Mouse (Mus musculus) limb, embryonic 11.5 days (tissue): Measurements from ENCODE around the gene 9530077C05Rik. TPM values are rescaled to one million over a fixed set of nuclear protein-coding genes. Genes with fewer than 3 reads are reported as not detected.
"Not testable (repeated sequence)": the region's sequence is repeated elsewhere in the genome, so short reads cannot be mapped to it uniquely, and the experiment has no call there.

Source experiments
- ATAC-seq: fragments of 200-750 bp; cut with Nextera tagmentation; 2 replicates; pipeline ENCODE4 v1.8.0; 2017; ENCODE audit warnings: low read depth; ENCODE audit not compliant: insufficient number of reproducible peaks, low FRiP score, low TSS enrichment
- DNase-seq: peaks from one replicate; pipeline ENCODE4 v3.0.0-alpha.2; 2015; ENCODE audit warnings: low spot score
- H3K27ac ChIP-seq: fragments of 300-500 bp; sonication (generic); replicated peaks from 2 replicates; pipeline ENCODE4 v1.5.1; 2014; ENCODE audit warnings: low read depth, mild to moderate bottlenecking, low read length
- H3K27me3 ChIP-seq: fragments of 300-500 bp; sonication (generic); 2 replicates; pipeline ENCODE4 v1.6.1; 2014; ENCODE audit warnings: mild to moderate bottlenecking, low read length, mixed read lengths; ENCODE audit not compliant: control insufficient read depth, insufficient read depth
- H3K36me3 ChIP-seq: fragments of 300-500 bp; sonication (generic); 2 replicates; pipeline ENCODE4 v1.6.1; 2014; ENCODE audit warnings: mild to moderate bottlenecking, low read length, moderate library complexity, mixed read lengths; ENCODE audit not compliant: control insufficient read depth, insufficient read depth
- H3K4me1 ChIP-seq: fragments of 300-500 bp; sonication (generic); 2 replicates; pipeline ENCODE4 v1.6.1; 2014; ENCODE audit warnings: low read length, mixed read lengths; ENCODE audit not compliant: control insufficient read depth, insufficient read depth
- H3K4me2 ChIP-seq: fragments of 300-500 bp; sonication (generic); 2 replicates; pipeline ENCODE4 v1.6.1; 2014; ENCODE audit warnings: low read depth, mild to moderate bottlenecking, moderate library complexity; ENCODE audit not compliant: severe bottlenecking
- H3K4me3 ChIP-seq: fragments of 300-500 bp; sonication (generic); 2 replicates; pipeline ENCODE4 v1.5.1; 2014; ENCODE audit warnings: low read depth, low read length
- H3K9ac ChIP-seq: fragments of 300-500 bp; sonication (generic); 2 replicates; pipeline ENCODE4 v1.6.1; 2014; ENCODE audit warnings: mild to moderate bottlenecking, low read length
- H3K9me3 ChIP-seq: fragments of 300-500 bp; sonication (generic); 2 replicates; pipeline ENCODE4 v1.6.1; 2016; ENCODE audit warnings: low read length; ENCODE audit not compliant: control insufficient read depth
- WGBS: fragments of 180-500 bp; shearing (Covaris S2); extraction: QIAGEN DNeasy Blood & Tissue Kit; methylation state at CpG from one replicate; pipeline ENCODE4 v1.1.7; 2014; 5-methylcytosine and 5-hydroxymethylcytosine counted together
- polyA plus RNA-seq: library from polyadenylated mRNA; unstranded; fragments of >200 nt; fragmentation: Nextera tagmentation; extraction: Ambion mirVana; gene quantifications from 2 replicates; pipeline ENCODE4 v1.2.1, GENCODE M21; 2014

Gene 9530077C05Rik
- polyA plus RNA-seq, 1 experiment from 2014 or later = 8.8 TPM

DNA sequence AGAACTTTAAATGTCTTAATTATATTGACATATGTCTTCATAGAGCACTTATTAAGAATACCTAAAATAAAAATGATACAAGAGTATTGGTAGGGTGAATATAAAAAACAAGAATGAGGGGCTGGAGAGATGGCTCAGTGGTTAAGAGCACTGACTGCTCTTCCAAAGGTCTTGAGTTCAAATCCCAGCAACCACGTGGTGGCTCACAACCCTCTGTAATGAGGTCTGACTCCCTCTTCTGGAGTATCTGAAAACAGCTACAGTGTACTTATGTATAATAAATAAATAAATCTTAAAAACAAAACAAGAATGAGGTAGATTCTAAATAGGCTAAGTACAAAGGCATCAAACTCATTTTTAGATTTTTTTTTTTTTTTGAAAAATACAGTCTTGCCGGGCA, 7.8 kb upstream of the 9530077C05Rik start:
- not testable (repeated sequence) for DNase-seq, H3K4me1 ChIP-seq
- 71% methylated on average over 2 of the region's 2 CpGs for WGBS

DNA sequence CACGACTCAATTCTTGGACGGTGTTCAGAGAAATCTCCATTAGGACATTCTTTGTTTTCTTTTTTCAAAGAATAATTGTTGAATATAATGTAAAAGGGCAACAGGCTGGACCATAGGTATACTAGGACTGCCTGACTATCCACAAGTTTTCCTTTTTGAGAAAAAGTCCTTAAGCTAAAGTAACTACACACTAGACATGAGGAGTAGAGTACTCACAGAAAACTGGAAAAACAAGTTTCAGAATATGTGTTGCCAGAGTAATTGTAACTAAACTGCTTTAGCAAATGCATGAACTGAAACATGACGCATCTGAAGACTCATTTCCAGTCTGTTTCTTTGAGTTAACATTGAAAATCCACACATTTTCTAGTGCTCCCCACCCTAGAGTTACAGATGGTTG, 5.9 kb upstream of the 9530077C05Rik start:
- H3K4me1 ChIP-seq = no peaks in the 10 kb centered on the region
- DNase-seq (no peak), ATAC-seq (no peak)
- no peaks in the 10 kb centered on the region for H3K27me3 ChIP-seq
- H3K9me3 ChIP-seq = no peaks in the 10 kb centered on the region
- H3K36me3 ChIP-seq = no peaks in the 10 kb centered on the region
- WGBS = 84% methylated on average over 3 of the region's 3 CpGs
- H3K27ac ChIP-seq = no peak overlapping the region
- H3K4me3 ChIP-seq = no peak overlapping the region
- no peak overlapping the region for H3K4me2 ChIP-seq
- no peak overlapping the region for H3K9ac ChIP-seq

More for the DNA sequence above, 7.8 kb upstream of the 9530077C05Rik start:
- H3K4me2 ChIP-seq, H3K27me3 ChIP-seq, H3K36me3 ChIP-seq, H3K4me3 ChIP-seq, H3K9ac ChIP-seq, H3K27ac ChIP-seq, ATAC-seq, H3K9me3 ChIP-seq: not testable (repeated sequence)

DNA sequence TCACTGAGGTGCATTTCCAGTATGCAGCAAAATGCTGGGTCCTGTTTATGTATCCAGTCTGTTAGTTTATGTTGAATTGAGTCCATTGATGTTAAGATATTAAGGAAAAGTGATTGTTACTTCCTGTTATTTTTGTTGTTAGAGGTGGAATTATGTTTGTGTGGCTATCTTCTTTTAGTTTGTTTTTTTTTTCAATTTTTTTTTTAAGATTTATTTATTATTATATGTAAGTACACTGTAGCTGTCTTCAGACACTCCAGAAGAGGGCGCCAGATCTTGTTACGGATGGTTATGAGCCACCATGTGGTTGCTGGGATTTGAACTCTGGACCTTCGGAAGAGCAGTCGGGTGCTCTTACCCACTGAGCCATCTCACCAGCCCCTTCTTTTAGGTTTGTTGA, 3.7 kb upstream of the 9530077C05Rik start:
- 81% methylated on average over 3 of the region's 4 CpGs for WGBS
- not testable (repeated sequence) for H3K9me3 ChIP-seq, H3K4me3 ChIP-seq, H3K4me1 ChIP-seq, ATAC-seq, H3K27ac ChIP-seq, H3K36me3 ChIP-seq, H3K9ac ChIP-seq, H3K4me2 ChIP-seq, H3K27me3 ChIP-seq, DNase-seq

DNA sequence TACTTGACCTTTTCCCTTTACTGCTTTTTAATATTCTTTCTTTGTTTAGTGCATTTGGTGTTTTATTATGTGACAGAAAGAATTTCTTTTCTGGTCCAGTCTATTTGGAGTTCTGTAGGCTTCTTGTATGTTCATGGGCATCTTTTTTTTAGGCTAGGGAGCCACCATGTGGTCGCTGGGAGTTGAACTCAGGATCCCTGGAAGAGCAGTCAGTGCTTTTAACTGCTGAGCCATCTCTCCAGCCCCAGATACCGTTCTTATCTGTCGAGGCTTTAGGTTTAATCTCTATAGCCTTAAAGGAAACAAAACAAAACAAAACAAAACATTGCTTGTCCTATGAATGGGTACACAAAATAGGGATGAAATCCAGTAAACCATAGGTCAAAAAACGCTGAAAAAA, 3.0 kb upstream of the 9530077C05Rik start:
- not testable (repeated sequence) for H3K9ac ChIP-seq, H3K4me2 ChIP-seq, H3K4me1 ChIP-seq, H3K27ac ChIP-seq, H3K36me3 ChIP-seq, ATAC-seq, H3K9me3 ChIP-seq, DNase-seq, H3K4me3 ChIP-seq, H3K27me3 ChIP-seq
- 30% methylated on average over 4 of the region's 4 CpGs for WGBS

DNA sequence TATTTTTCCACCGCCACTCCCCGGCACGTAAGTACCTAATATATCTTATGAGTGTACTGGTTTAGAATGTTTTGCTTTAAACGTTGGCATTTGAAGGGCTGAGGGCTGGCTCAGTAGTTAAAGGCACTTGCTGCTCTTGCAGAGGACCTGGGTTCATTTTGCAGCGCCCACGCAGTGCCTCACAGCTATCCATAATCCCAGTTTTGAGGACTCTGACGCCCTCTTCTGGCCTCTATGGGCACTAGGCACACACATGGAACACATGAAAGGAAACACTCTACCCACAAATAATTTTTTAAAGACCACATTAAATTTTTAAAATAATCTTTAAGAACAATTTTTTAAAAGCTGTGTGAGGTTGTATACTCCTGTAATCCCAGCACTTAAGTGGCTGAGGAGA, 1.8 kb upstream of the 9530077C05Rik start:
- no peak overlapping the region for H3K4me3 ChIP-seq
- H3K27me3 ChIP-seq = no peaks in the 10 kb centered on the region
- H3K27ac ChIP-seq = no peak overlapping the region
- DNase-seq (no peak), ATAC-seq (no peak)
- H3K36me3 ChIP-seq = no peaks in the 10 kb centered on the region
- H3K4me2 ChIP-seq = no peak overlapping the region
- H3K9me3 ChIP-seq = no peaks in the 10 kb centered on the region
- H3K9ac ChIP-seq = no peak overlapping the region
- no peaks in the 10 kb centered on the region for H3K4me1 ChIP-seq
- 78% methylated on average over 7 of the region's 7 CpGs for WGBS

DNA sequence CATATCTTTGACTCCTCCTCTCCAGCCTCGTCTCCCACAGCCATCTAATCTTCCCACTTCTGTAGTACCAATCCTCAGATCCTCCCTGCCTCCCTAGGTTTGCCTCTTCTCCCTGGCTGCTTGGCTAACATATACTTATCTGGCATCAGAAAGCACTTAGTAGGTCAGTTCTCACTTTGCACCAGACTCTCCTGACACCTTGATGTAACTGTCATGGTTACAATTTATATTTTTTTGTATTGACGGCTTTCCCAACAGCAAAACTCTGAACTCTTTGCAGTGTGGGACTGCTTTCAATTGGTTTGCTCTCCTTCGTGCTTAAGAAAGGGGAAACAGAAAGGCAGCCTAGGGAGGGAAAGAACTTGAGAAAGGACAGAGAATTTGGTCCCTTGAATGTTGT, 4.9 kb downstream of the 9530077C05Rik start:
- WGBS = 79% methylated on average over 3 of the region's 3 CpGs

DNA sequence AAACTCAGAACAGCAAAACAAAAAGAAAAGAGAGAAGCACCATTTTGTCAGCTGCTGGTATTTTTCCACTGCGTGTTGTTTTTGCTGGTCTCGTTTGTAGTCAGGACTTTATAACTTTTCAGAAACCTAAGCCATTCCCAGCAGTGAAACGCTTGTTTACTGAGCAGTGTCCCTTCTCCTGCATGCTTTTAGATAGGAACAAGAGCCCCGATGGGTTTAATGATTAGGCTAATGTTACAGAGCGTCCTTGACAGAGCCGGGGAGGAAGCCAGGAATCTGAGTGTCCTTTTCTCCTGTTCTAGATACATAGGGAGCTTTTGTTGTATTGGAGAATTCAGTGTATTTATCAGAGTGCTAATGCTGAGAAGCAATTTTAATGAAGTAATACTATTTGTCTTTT, 6.2 kb downstream of the 9530077C05Rik start:
- 56% methylated on average over 6 of the region's 6 CpGs for WGBS
- Histone ChIP-seq H3K9ac (no peak overlapping the region), H3K4me2 (no peak overlapping the region), H3K27me3 (no peaks in the 10 kb centered on the region), H3K4me3 (no peak overlapping the region), H3K4me1 (no peaks in the 10 kb centered on the region), H3K9me3 (no peaks in the 10 kb centered on the region), H3K36me3 (no peaks in the 10 kb centered on the region), H3K27ac (no peak overlapping the region)
- DNase-seq (no peak), ATAC-seq (no peak)

More for the DNA sequence above, 4.9 kb downstream of the 9530077C05Rik start:
- ATAC-seq (no peak), DNase-seq (no peak)
- no peaks in the 10 kb centered on the region for H3K27me3 ChIP-seq
- no peak overlapping the region for H3K9ac ChIP-seq
- no peak overlapping the region for H3K4me2 ChIP-seq
- no peak overlapping the region for H3K4me3 ChIP-seq
- no peaks in the 10 kb centered on the region for H3K4me1 ChIP-seq
- H3K27ac ChIP-seq = no peak overlapping the region
- no peaks in the 10 kb centered on the region for H3K9me3 ChIP-seq
- no peaks in the 10 kb centered on the region for H3K36me3 ChIP-seq

DNA sequence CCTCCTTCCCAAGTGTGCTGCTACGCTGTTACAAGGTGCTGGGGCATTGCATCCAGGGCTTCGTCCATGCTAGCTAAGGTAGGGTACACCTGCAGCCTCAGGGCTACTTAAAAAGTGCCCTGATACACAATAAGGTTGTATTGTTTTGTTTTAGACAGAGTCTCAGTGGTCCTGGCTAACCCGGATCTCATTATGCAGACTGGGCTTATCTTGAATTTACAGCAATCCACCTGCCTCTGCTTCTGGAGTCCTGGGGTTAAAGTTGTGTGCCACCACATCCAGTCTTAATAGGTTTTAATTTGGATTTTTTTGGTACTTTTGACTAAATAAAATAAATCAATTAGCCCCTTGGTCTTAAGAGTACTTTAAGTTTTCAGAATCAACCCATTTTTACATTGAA, 8.6 kb downstream of the 9530077C05Rik start:
- Histone ChIP-seq H3K27ac (no peak overlapping the region), H3K4me3 (no peak overlapping the region), H3K9me3 (no peaks in the 10 kb centered on the region), H3K4me2 (no peak overlapping the region), H3K9ac (no peak overlapping the region), H3K27me3 (no peaks in the 10 kb centered on the region), H3K4me1 (no peaks in the 10 kb centered on the region), H3K36me3 (no peaks in the 10 kb centered on the region)
- ATAC-seq (no peak), DNase-seq (no peak)
- 80% methylated on average over 3 of the region's 3 CpGs for WGBS

DNA sequence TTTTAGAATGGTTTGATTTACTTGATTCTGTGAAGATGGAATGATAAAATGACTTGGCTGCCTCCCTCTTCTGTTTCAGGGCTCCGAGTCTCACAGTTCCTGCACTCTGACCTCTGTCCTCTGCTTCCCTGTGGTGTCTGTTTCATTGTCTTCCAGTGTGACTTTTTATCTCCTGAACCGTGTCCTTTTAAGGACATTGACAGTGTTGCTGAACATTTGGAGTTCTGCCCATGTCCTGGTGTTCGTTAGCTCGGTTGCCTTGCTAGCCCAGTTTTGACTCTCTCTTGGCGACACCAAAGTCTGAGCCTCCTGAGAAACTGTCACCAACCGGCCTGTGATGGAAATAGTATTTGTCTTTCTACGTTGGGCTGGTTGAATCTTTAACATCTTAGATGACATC, 9.2 kb downstream of the 9530077C05Rik start:
- no peaks in the 10 kb centered on the region for H3K4me1 ChIP-seq
- ATAC-seq (no peak), DNase-seq (no peak)
- H3K9me3 ChIP-seq = no peaks in the 10 kb centered on the region
- H3K36me3 ChIP-seq = no peaks in the 10 kb centered on the region
- no peak overlapping the region for H3K27ac ChIP-seq
- no peaks in the 10 kb centered on the region for H3K27me3 ChIP-seq
- no peak overlapping the region for H3K4me2 ChIP-seq
- H3K9ac ChIP-seq = no peak overlapping the region
- no peak overlapping the region for H3K4me3 ChIP-seq
- WGBS = 49% methylated on average over 7 of the region's 7 CpGs
